ENCODE assay signal across 14 mouse cellular contexts in genomic region chr8:3219266-3219665, GRCm38 (mm10).
"Had no signal": no experiment of that assay in that cellular context is flagged by ENCODE, and none has a peak within 500 bp of the region (broad histone marks: within the 10 kb centered on the region; RNA-seq: fewer than 3 reads in every experiment).

No protein-coding gene starts in this region.

- H3K27ac ChIP-seq: left cerebral cortex, adult 2 months; stomach, embryonic 15.5 days had no signal

- H3K36me3 ChIP-seq: limb, embryonic 15.5 days; midbrain, embryonic 10.5 days; neural tube, embryonic 13.5 days; stomach, embryonic 15.5 days had no signal

- H3K27me3 ChIP-seq: limb, embryonic 15.5 days; neural tube, embryonic 13.5 days; stomach, embryonic 15.5 days had no signal

- H3K4me3 ChIP-seq: layer of hippocampus, adult 2 months; left cerebral cortex, adult 2 months; limb, embryonic 15.5 days; midbrain, embryonic 10.5 days; neural tube, embryonic 13.5 days; stomach, embryonic 15.5 days had no signal

- H3K4me2 ChIP-seq: limb, embryonic 15.5 days had no signal

- DNase-seq: kidney, adult 18-20 months; lung, adult 18-20 months; lung, postnatal 10 days; lung, postnatal 4 days; retina, postnatal 1 day; spleen, adult 18-20 months; thymus, postnatal 36 days had no signal

- ATAC-seq: midbrain, embryonic 16.5 days had no signal

- H3K9ac ChIP-seq: limb, embryonic 15.5 days; neural tube, embryonic 13.5 days; stomach, embryonic 15.5 days had no signal

- H3K9me3 ChIP-seq: limb, embryonic 15.5 days; midbrain, embryonic 10.5 days; neural tube, embryonic 13.5 days; stomach, embryonic 15.5 days had no signal
